Mouse (Mus musculus) hindbrain, embryonic 11.5 days (tissue): ENCODE measurements around the gene Zfp654. TPM values are rescaled to one million over a fixed set of nuclear protein-coding genes. Genes with fewer than 3 reads are reported as not detected.
"Not testable (repeated sequence)": the region's sequence is repeated elsewhere in the genome, so short reads cannot be mapped to it uniquely, and the experiment has no call there.

Source experiments
- ATAC-seq: fragments of 200-750 bp; cut with Nextera tagmentation; 2 replicates; pipeline ENCODE4 v1.8.0; 2017; ENCODE audit warnings: mild to moderate bottlenecking, moderate TSS enrichment, moderate library complexity; ENCODE audit not compliant: low FRiP score
- DNase-seq: peaks from one replicate; pipeline ENCODE4 v3.0.0-alpha.2; 2015; ENCODE audit warnings: low spot score
- H3K27ac ChIP-seq: fragments of 300-500 bp; sonication (generic); 2 replicates; pipeline ENCODE4 v1.5.1; 2014; ENCODE audit warnings: mild to moderate bottlenecking, low read depth, low read length
- H3K27me3 ChIP-seq: fragments of 300-500 bp; sonication (generic); 2 replicates; pipeline ENCODE4 v1.6.1; 2014; ENCODE audit warnings: mild to moderate bottlenecking, low read length, moderate library complexity, mixed read lengths; ENCODE audit not compliant: control insufficient read depth, insufficient read depth
- H3K36me3 ChIP-seq: fragments of 300-500 bp; sonication (generic); 2 replicates; pipeline ENCODE4 v1.6.1; 2014; ENCODE audit warnings: mild to moderate bottlenecking, low read length, moderate library complexity, mixed read lengths; ENCODE audit not compliant: control insufficient read depth, insufficient read depth
- H3K4me1 ChIP-seq: fragments of 300-500 bp; sonication (generic); replicated peaks from 2 replicates; pipeline ENCODE4 v1.6.1; 2014; ENCODE audit warnings: low read length, mixed read lengths; ENCODE audit not compliant: control insufficient read depth, insufficient read depth
- H3K4me2 ChIP-seq: fragments of 300-500 bp; sonication (generic); replicated peaks from 2 replicates; pipeline ENCODE4 v1.6.1; 2014; ENCODE audit warnings: mild to moderate bottlenecking, low read depth, low read length
- H3K4me3 ChIP-seq: fragments of 300-500 bp; sonication (generic); 2 replicates; pipeline ENCODE4 v1.5.1; 2014; ENCODE audit warnings: low read depth, low read length
- H3K9ac ChIP-seq: fragments of 300-500 bp; sonication (generic); 2 replicates; pipeline ENCODE4 v1.6.1; 2014; ENCODE audit warnings: low read depth, low read length
- H3K9me3 ChIP-seq: fragments of 300-500 bp; sonication (generic); 2 replicates; pipeline ENCODE4 v1.6.1; 2016; ENCODE audit warnings: low read length; ENCODE audit not compliant: control insufficient read depth
- WGBS: fragments of 180-500 bp; shearing (Covaris S2); extraction: QIAGEN DNeasy Blood & Tissue Kit; methylation state at CpG from one replicate; pipeline ENCODE4 v1.1.7; 2014; 5-methylcytosine and 5-hydroxymethylcytosine counted together
- polyA plus RNA-seq: library from polyadenylated mRNA; unstranded; fragments of >200 nt; fragmentation: Nextera tagmentation; extraction: Ambion mirVana; gene quantifications from 2 replicates; pipeline ENCODE4 v1.2.1, GENCODE M21; 2014

Zfp654 gene
- polyA plus RNA-seq, 1 experiment from 2014 or later = 7.6 TPM

- DNase-seq = no peak
- WGBS = 28% methylated on average over 3 of the region's 3 CpGs
These were observed 20.8 kb upstream of the Zfp654 start for GRCm38 (mm10) chr16:64872296-64872695.

GRCm38 (mm10) chr16:64869621-64870020 is 18.2 kb upstream of the Zfp654 start:
- Histone ChIP-seq H3K4me1 (no peaks in the 10 kb centered on the region), H3K9ac (no peak overlapping the region), H3K27ac (no peak overlapping the region), H3K36me3 (no peaks in the 10 kb centered on the region), H3K4me2 (no peak overlapping the region), H3K9me3 (no peaks in the 10 kb centered on the region), H3K4me3 (no peak overlapping the region), H3K27me3 (no peaks in the 10 kb centered on the region)
- no peak for ATAC-seq
- 83% methylated on average over 2 of the region's 2 CpGs for WGBS
- DNase-seq = no peak

More at GRCm38 (mm10) chr16:64872296-64872695, 20.8 kb upstream of the Zfp654 start:
- Histone ChIP-seq H3K27ac (no peak overlapping the region), H3K27me3 (no peaks in the 10 kb centered on the region), H3K9me3 (no peaks in the 10 kb centered on the region), H3K4me1 (no peaks in the 10 kb centered on the region), H3K4me3 (no peak overlapping the region), H3K9ac (no peak overlapping the region), H3K4me2 (no peak overlapping the region), H3K36me3 (no peaks in the 10 kb centered on the region)
- ATAC-seq = no peak

DNA sequence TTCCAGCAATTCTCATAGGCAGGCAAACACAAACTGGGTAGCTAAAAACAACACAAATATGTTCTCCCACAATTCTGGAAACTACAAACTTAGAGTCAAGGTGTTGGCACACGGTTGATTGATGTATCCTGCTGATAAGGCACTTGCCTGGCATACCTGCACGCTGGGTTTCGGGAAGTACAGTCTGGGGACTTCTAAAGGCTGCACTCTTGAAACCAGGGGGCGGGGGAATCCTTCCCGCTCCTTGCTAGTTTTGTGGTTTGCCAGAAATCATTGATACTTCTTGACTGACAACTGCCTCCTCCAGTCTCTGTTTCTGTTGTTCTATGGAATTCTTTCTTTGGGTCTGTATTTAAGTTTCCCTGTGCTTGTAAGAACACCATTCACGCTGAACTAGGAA is 17.2 kb upstream of the Zfp654 start:
- no peak overlapping the region for H3K27ac ChIP-seq
- H3K9me3 ChIP-seq = no peaks in the 10 kb centered on the region
- ATAC-seq (no peak), DNase-seq (no peak)
- no peaks in the 10 kb centered on the region for H3K27me3 ChIP-seq
- H3K4me2 ChIP-seq = no peak overlapping the region
- H3K36me3 ChIP-seq = no peaks in the 10 kb centered on the region
- H3K4me1 ChIP-seq = no peaks in the 10 kb centered on the region
- H3K4me3 ChIP-seq = no peak overlapping the region
- WGBS = 71% methylated on average over 6 of the region's 6 CpGs
- no peak overlapping the region for H3K9ac ChIP-seq

- H3K9me3 ChIP-seq = not testable (repeated sequence)
These were observed 14.4 kb upstream of the Zfp654 start for GRCm38 (mm10) chr16:64865841-64866240.

GRCm38 (mm10) chr16:64856946-64857345 is 5.5 kb upstream of the Zfp654 start:
- Histone ChIP-seq H3K4me1 (peaks cover 2% of the 10 kb centered on the region; the same call in 1 of the 2 replicates), H3K36me3 (peaks cover 5% of the 10 kb centered on the region; the same call in 1 of the 2 replicates), H3K4me2 (no peak overlapping the region), H3K9ac (no peak overlapping the region), H3K27ac (no peak overlapping the region), H3K27me3 (no peaks in the 10 kb centered on the region), H3K9me3 (no peaks in the 10 kb centered on the region), H3K4me3 (no peak overlapping the region)
- DNase-seq (no peak), ATAC-seq (no peak)
- 93% methylated on average over 3 of the region's 3 CpGs for WGBS

More at GRCm38 (mm10) chr16:64865841-64866240, 14.4 kb upstream of the Zfp654 start:
- not testable (repeated sequence) for H3K4me1 ChIP-seq, H3K36me3 ChIP-seq, ATAC-seq, H3K4me2 ChIP-seq, H3K4me3 ChIP-seq, H3K9ac ChIP-seq, H3K27ac ChIP-seq, DNase-seq, H3K27me3 ChIP-seq
- 91% methylated on average over 8 of the region's 8 CpGs for WGBS

GRCm38 (mm10) chr16:64852891-64853290 is 1.4 kb upstream of the Zfp654 start:
- H3K4me3 ChIP-seq = peak overlapping the region; percentile 91
- no peaks in the 10 kb centered on the region for H3K27me3 ChIP-seq
- no peak for ATAC-seq
- WGBS = 10% methylated on average over 14 of the region's 14 CpGs
- peaks cover 2% of the 10 kb centered on the region; the same call in 1 of the 2 replicates for H3K4me1 ChIP-seq
- no peak overlapping the region; the same call in 1 of the 2 replicates for H3K27ac ChIP-seq
- DNase-seq = no peak
- H3K36me3 ChIP-seq = peaks cover 5% of the 10 kb centered on the region; the same call in 1 of the 2 replicates
- H3K9ac ChIP-seq = peak overlapping the region; percentile 84
- H3K9me3 ChIP-seq = no peaks in the 10 kb centered on the region
- H3K4me2 ChIP-seq = peak overlapping the region; percentile 64

GRCm38 (mm10) chr16:64852441-64852871 is 1.0 kb upstream of the Zfp654 start:
- Histone ChIP-seq H3K9me3 (no peaks in the 10 kb centered on the region), H3K9ac (peak overlapping the region; percentile 84), H3K27ac (peak overlapping the region; percentile 95), H3K27me3 (no peaks in the 10 kb centered on the region), H3K4me1 (peaks cover 2% of the 10 kb centered on the region; the same call in 1 of the 2 replicates), H3K36me3 (peaks cover 5% of the 10 kb centered on the region; the same call in 1 of the 2 replicates), H3K4me2 (peak overlapping the region; percentile 64), H3K4me3 (peak overlapping the region; percentile 91)
- ATAC-seq (peak; percentile 34; the same call in 1 of the 2 replicates), DNase-seq (peak; percentile 55)
- under 1% methylated on average over 15 of the region's 53 CpGs for WGBS

DNA sequence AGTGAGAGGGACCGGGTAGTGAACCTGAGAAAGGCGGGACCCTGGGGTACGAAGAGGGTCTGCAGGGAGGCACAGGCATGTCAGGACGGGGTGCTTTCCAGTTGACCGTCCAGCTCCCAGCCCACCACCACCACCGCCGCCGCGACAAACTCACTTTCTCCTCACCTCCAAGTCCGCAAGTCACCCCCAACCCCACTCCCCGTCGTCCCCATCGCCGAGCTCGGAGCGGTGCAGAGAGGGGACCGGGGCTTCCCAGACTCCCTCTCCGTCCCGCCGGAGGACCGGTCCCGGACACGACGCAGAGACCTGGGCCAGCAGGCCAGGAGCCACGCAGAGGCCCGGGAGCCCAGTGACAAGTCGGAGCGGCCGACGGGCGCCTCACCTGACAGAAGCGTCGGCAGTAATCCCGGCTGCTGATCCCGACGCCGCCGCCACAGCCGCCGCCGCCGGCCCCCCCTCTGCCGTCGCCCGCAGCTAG is 328 bp downstream of the Zfp654 start:
- no peak for DNase-seq
- peak overlapping the region; percentile 91 for H3K4me3 ChIP-seq
- peaks cover 2% of the 10 kb centered on the region; the same call in 1 of the 2 replicates for H3K4me1 ChIP-seq
- ATAC-seq = peak; percentile 63
- WGBS = under 1% methylated on average over 42 of the region's 45 CpGs
- H3K9me3 ChIP-seq = no peaks in the 10 kb centered on the region
- H3K9ac ChIP-seq = peak overlapping the region; percentile 91
- H3K27ac ChIP-seq = peak overlapping the region; percentile 94
- H3K4me2 ChIP-seq = peak overlapping the region; percentile 92
- peaks cover 5% of the 10 kb centered on the region; the same call in 1 of the 2 replicates for H3K36me3 ChIP-seq
- no peaks in the 10 kb centered on the region for H3K27me3 ChIP-seq
